Mouse (Mus musculus): Measurements from ENCODE around the gene Kidins220.

The Kidins220 gene

GRCm38 (mm10) chr12:25101389-25101788 lies 126.7 kb downstream of the Kidins220 start:
- DNase-seq (ENCODE audit: inconsistent age in 2 of 2, low spot score in 1 of 2): peak; percentile 53 to 84

- DNase-seq (ENCODE audit: inconsistent age in 2 of 2, low spot score in 1 of 2): peak; percentile 54 to 74
Measured at GRCm38 (mm10) chr12:25103911-25104310, 129.2 kb downstream of the Kidins220 start.

DNA sequence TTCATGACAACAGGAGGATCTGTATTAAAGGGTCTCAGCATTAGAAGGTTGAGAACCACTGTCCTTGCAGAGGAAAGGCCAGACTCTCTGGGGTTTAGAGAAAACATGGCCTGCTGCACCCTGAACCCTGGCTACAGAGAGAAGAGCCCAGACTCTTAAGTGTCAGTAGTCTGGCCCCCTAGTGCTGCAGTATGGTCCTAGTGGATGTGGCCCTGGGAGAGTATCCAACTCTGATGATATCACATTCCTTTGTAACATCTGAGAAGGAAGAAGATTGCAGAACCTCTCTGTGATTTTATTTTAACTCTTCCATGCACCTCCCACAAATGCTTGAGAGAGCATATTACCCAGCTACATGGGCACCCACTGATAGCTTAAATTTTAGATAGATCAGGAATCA lies 129.8 kb downstream of the Kidins220 start:
- peak; percentile 53 to 88 for DNase-seq (ENCODE audit: inconsistent age in 2 of 2, low spot score in 1 of 2)

DNA sequence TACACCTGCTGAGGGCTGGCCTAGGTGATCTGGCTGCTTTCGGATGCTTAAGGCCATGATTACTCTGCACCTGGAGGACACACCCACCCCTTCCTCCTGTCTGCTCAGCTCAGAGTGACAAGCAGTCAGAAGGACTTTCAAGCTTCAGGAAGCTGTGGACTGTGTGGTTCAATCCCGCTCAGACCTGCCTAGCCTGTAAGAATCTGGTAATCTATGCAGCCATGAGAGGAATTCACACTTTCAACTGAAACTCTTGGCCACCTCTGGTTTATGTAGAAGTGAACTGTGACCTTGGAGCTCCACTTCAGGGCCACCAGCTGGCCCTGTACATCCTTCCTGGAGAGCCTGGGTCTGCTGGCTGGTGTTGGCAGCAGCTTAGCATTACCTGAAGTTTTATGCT lies 134.1 kb downstream of the Kidins220 start:
- peak in 1 of 2 experiments; percentile 59 for DNase-seq (ENCODE audit: inconsistent age in 2 of 2, low spot score in 1 of 2)

- DNase-seq (ENCODE audit: inconsistent age in 2 of 2, low spot score in 1 of 2): peak; percentile 90 to 94
Measured at GRCm38 (mm10) chr12:25109971-25110681, 135.4 kb downstream of the Kidins220 start.

DNA sequence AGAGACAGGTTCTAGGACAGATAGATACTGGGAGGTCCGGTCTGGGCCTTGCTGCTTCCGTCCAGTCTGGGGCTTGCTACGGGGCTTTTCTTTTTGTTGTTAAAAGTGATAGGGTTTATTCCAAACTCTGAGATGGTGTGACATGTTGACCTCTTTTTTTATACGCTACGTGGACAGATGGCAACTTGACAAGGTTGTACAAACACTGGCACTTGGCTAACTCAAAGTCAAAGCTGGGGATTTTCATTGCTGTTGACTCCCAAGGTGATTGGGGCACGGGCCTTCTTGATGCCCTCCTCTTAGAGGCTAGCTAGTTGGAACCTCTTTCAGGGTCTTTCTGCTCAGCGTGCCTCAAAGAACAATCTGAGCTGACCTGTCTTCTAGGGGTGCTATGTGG lies 136.0 kb downstream of the Kidins220 start:
- peak in 1 of 2 experiments; percentile 88 for DNase-seq (ENCODE audit: inconsistent age in 2 of 2, low spot score in 1 of 2)

Data from adrenal gland, adult (tissue).